Mouse (Mus musculus): ENCODE data around the gene Gipc2.

Gene Gipc2

GRCm38 (mm10) chr3:152113496-152113895 is 52.5 kb downstream of the Gipc2 start:
- no peak for DNase-seq

DNA sequence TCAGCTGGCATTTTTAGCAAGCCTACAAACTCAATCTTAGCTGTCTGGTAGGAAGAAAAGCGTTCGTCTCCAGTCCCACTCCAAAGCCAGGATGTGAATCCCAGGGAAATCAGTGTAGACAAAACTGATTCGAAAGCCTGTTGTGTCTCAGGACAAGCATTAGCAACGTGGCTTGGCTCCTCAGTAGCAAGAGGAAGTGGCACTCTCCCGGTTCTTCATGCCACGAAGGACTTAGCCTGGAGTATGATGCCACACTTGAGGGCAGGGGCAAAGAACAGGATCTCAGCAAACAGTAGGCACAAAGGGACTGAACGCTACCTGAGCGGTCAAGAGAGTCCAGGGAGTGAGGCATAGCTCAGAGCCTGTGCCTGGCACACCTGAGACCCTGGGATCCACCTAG is 53.4 kb downstream of the Gipc2 start:
- no peak for DNase-seq

GRCm38 (mm10) chr3:152111482-152111881 is 54.5 kb downstream of the Gipc2 start:
- no peak for DNase-seq

GRCm38 (mm10) chr3:152111081-152111480 is 54.9 kb downstream of the Gipc2 start:
- DNase-seq = peak; percentile 73

- no peak for DNase-seq
Observed at GRCm38 (mm10) chr3:152109260-152109587, 56.8 kb downstream of the Gipc2 start.

DNA sequence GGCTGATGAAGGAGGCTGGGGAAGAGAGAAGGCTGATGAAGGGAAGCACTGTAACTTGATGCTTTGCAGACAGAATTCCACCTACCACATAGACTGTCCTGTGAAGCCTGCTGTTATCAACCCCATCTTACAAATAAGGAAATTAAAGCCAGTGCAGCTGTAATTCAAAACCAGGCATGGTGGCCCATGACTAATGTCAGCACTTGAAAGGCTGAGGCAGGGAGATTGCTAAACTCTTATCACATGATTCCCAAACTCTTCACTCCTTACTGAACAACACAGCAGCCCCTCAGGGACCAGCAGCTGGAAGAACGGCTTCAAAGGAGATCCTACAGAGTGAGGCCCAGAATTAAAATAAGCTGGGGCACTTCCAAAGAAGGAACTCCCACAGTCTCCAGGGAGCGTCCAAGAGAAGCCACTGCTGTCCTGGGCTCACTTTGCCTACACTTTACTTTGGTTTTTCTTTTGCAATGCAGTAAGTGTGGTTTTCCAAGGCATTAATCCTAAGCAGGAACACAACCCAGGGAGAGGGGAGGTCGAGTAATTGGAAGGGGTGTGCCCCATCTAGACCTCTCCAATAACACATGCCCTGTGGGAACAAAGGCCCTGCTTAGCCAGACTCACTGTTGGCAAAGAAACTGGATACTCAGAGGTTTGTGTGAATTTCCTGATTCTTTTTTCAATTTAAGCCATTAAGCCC is 57.3 kb downstream of the Gipc2 start:
- no peak for DNase-seq

- DNase-seq = no peak
Observed at GRCm38 (mm10) chr3:152108003-152108395, 58.0 kb downstream of the Gipc2 start.

- peak; percentile 57 for DNase-seq
Observed at GRCm38 (mm10) chr3:152107149-152108002, 58.7 kb downstream of the Gipc2 start.

GRCm38 (mm10) chr3:152106225-152107148 is 59.5 kb downstream of the Gipc2 start:
- no peak for DNase-seq

GRCm38 (mm10) chr3:152105341-152105740 is 60.7 kb downstream of the Gipc2 start:
- peak; percentile 69 for DNase-seq

GRCm38 (mm10) chr3:152103381-152103780 is 62.6 kb downstream of the Gipc2 start:
- no peak for DNase-seq

GRCm38 (mm10) chr3:152101459-152101858 is 64.6 kb downstream of the Gipc2 start:
- DNase-seq = no peak

GRCm38 (mm10) chr3:152100119-152100818 is 65.8 kb downstream of the Gipc2 start:
- DNase-seq = peak; percentile 12

- DNase-seq = no peak
Observed at GRCm38 (mm10) chr3:152095030-152095429, 71.0 kb downstream of the Gipc2 start.

DNA sequence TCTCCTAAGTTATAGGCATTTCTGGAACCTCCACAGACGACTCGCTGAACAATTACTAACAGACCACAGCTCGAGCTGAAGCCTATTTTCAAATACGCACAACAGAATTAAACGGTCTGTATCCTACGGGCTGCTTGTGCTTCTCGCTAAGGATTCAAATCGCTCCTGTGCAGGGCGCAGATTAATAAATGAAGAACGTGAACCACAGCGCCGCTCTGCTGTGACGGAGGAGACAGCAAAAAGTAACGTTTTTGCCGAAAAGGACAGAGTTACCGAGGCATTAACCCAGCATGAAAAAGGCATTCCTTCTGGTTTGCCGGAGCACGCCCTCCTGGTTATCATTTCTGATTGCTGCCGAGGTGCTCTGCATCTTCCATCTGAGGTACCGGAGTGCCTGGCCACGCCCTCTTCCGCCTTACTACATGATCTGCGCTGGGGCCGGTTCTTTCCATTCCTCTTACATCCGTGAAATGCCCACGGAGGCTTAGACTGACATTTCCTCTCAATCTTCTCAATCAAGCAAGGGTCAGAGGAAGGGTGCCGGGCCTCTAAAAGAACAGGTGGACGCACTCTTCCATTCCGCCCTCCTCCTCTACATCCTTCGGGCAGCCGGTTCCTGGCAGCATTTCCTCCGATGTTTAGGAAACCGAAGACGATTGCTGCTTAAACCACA is 73.5 kb downstream of the Gipc2 start:
- DNase-seq = peak; percentile 13

DNA sequence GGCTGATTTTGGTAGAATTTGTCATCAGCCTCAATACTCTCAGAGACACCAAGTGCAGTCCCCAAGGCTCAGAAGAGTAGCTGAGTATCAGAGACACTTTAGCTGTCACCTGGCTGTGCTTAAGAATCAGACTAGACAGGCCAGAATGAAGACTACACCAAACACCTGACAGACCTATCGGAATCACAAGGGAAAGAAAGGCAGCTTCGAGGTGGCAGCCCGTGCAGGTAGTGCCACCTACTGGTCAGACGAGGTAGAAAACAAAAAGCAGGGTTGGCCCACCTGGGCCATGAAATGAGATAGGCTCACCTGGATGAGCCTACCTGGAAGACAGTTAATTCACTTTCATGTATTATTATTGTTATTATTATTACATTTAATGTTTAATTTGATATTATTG is 76.9 kb downstream of the Gipc2 start:
- peak; percentile 45 for DNase-seq

DNA sequence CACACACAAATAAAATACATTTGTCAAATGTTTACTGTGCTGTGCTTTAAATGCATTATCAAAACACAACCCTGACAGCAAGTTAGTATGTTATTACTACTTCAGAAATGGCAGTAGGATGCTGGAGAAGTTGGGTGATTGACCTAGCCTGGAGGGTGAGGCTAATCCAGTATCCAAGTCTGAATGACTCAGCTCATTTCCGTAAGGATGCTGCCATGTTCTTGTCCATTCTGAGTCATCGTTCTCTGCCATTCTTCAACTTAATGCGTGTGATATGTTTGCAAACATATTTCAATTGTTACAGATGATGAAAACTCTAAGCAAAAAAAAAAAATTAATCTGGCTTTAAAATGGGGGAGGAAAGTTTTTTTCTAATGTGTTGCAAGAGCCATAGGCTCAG is 84.6 kb downstream of the Gipc2 start:
- no peak for DNase-seq

- no peak for DNase-seq
Observed at GRCm38 (mm10) chr3:152076088-152076487, 89.9 kb downstream of the Gipc2 start.

DNA sequence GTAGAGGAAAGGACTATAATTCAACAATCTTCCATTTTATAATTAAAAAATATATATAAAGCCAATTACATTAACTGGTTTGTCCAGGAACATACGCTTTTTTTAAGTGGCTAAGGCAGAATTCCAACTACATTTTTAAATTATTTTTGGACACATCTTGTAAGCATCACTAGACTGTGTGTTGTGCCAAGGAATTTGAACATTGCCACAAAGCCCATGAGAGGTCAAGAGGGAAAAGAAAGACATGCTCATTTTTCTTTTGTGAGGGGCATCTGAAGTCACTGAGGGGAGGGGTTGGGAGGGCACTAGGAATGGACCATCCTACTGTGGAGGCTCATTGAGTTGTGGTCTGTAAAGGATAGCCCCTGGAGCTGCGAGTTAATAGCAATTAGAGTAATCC is 97.0 kb downstream of the Gipc2 start:
- DNase-seq = no peak

DNA sequence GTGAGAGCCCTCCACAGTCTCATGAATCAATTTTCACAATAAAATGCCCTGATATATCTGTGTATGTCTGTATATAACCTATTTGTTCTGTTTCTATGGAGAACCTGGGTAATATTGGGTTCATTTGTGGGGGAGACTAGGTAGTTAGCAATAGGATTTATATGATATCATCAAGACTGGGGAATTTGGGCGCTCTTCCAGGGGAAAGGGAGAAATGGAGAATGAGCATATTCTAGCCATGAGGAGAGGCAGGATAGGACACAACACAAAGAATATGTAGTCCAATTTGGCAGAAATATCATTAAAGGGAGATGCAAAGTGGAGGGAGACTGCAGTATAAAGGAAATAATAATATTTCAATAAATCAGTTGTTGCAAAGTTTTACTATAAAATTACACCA is 97.7 kb downstream of the Gipc2 start:
- no peak for DNase-seq

DNA sequence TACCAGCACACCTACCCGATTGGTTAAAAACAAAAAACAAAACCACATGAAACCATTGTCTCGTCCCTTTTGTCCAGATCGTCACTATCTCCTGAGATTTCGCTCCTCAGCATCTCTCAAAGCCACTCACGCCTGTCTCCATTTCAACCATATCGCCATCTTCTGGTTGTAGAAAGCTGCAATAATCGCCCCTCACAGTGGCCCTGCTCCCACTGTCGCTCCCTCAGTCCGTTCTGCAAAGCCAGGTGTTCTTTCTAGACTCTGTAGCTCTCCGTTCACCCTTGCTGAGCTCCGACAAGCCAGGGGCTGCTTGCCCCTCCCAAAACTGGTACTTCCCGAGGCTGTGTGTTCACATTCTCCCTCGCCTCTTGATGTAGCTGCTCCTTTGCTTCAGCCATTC is 99.3 kb downstream of the Gipc2 start:
- DNase-seq = no peak

DNA sequence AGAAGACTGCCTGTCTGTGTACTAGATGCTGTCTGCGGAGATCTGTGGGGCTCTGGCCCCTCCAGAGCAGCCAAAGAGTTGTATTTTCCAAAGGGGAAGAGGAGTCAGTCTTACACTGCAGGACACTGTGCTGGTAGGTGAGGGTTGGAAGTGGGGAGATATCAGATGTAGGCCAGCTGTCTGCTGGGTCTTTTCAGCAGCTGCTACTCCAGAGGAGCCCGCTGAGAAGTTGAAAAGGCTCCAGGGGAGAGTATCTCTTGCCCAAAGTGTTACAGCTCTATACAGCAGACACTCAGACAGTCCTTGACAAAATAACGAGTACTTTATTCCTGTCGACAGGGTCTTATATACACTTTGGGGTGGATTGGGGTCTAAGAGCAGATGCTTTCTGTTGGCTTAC is 100.2 kb downstream of the Gipc2 start:
- no peak for DNase-seq
